Mouse (Mus musculus): ENCODE results near the gene BC052040.

DNA sequence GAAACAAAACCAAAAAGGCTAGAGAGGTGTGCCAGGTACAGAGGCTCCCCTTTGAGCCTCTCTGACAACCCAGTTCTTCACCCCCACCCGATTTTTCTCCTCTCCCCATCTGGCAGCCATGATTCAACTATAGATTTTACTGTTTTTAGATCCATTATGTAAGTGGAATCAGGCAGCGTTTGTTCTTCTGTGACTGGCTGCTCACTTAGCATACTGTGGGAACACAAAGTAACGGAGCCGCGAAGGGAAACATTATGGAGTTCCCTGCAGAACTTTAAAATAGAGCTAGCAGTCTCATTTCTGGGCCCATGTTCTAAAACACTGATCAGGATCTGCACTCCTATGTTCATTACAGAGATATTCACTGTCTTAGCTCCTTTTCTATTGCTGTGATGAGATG lies 240.8 kb downstream of the BC052040 start:
- TF ChIP-seq CTCF (IDR thresholded peaks at IDR 0.05; ENCODE audit: low read depth) = no peak
- no peak for TF ChIP-seq EP300 (IDR thresholded peaks at IDR 0.05; ENCODE audit: low read depth)
